Mouse (Mus musculus) kidney, adult 2 months (tissue): ENCODE data around the gene Pbld1. TPM values are rescaled to one million over a fixed set of nuclear protein-coding genes. Genes with fewer than 3 reads are reported as not detected.

Source experiments
- DNase-seq: peaks from one replicate; pipeline ENCODE4 v3.0.0; 2021
- H3K27ac ChIP-seq: fragments of 200-500 bp; 2 replicates; pipeline ENCODE4 v1.5.1; 2012; ENCODE audit warnings: low read depth, low read length, control low read depth, inconsistent platforms; ENCODE audit not compliant: insufficient read depth
- H3K27me3 ChIP-seq: fragments of 200-500 bp; replicated peaks from 2 replicates; pipeline ENCODE4 v1.6.1; 2012; ENCODE audit warnings: mild to moderate bottlenecking, moderate library complexity, low read length, inconsistent platforms; ENCODE audit not compliant: control insufficient read depth, insufficient read depth
- H3K36me3 ChIP-seq: fragments of 200-500 bp; 2 replicates; pipeline ENCODE4 v1.6.1; 2012; ENCODE audit warnings: mild to moderate bottlenecking, moderate library complexity, low read length, inconsistent platforms; ENCODE audit not compliant: control insufficient read depth, insufficient read depth
- H3K4me1 ChIP-seq: fragments of 200-500 bp; 2 replicates; pipeline ENCODE4 v1.6.1; 2011; ENCODE audit warnings: low read length; ENCODE audit not compliant: control insufficient read depth, insufficient read depth
- H3K4me3 ChIP-seq: fragments of 200-500 bp; 2 replicates; pipeline ENCODE4 v1.5.1; 2011; ENCODE audit warnings: mild to moderate bottlenecking, low read depth, low read length, control low read depth; ENCODE audit not compliant: insufficient read depth
- CTCF ChIP-seq: fragments of 200-500 bp; conservative IDR thresholded peaks from 2 replicates; pipeline ENCODE4 v1.5.1; 2011; ENCODE audit warnings: low read depth, mild to moderate bottlenecking, control low read depth, low read length, moderate library complexity, mixed read lengths; ENCODE audit not compliant: insufficient read depth, insufficient read length
- POLR2A ChIP-seq: fragments of 200-500 bp; IDR thresholded peaks from one replicate; pipeline ENCODE4 v1.6.1; 2011; ENCODE audit warnings: low read depth, low read length, control low read depth
- WGBS: fragments of 180-500 bp; shearing (Covaris S2); methylation state at CpG from one replicate; pipeline ENCODE4 v1.1.7; 2018; 5-methylcytosine and 5-hydroxymethylcytosine counted together
- polyA plus RNA-seq: library from polyadenylated mRNA; depleted of rRNA; stranded (reverse); fragments of >200 nt; gene quantifications from 2 replicates; pipeline ENCODE4 v1.2.3, GENCODE M21; 2012; rRNA removed

Gene Pbld1
- polyA plus RNA-seq, 1 experiment: 168 TPM

- H3K27ac ChIP-seq: no peak overlapping the region
- TF ChIP-seq CTCF (no peak), POLR2A (no peak)
- H3K4me1 ChIP-seq: no peaks in the 10 kb centered on the region
- WGBS: 33% methylated on average over 8 of the region's 8 CpGs
- no peaks in the 10 kb centered on the region for H3K27me3 ChIP-seq
- H3K36me3 ChIP-seq: no peaks in the 10 kb centered on the region
- H3K4me3 ChIP-seq: no peak overlapping the region
- peak; percentile 85 for DNase-seq
These were observed 62.6 kb downstream of the Pbld1 start for GRCm38 (mm10) chr10:63122516-63122915.

GRCm38 (mm10) chr10:63123141-63123540 lies 63.2 kb downstream of the Pbld1 start:
- no peaks in the 10 kb centered on the region for H3K27me3 ChIP-seq
- no peaks in the 10 kb centered on the region for H3K36me3 ChIP-seq
- no peaks in the 10 kb centered on the region for H3K4me1 ChIP-seq
- no peak overlapping the region for H3K4me3 ChIP-seq
- 74% methylated on average over 8 of the region's 8 CpGs for WGBS
- H3K27ac ChIP-seq: no peak overlapping the region
- no peak for DNase-seq
- TF ChIP-seq CTCF (no peak), POLR2A (no peak)

DNA sequence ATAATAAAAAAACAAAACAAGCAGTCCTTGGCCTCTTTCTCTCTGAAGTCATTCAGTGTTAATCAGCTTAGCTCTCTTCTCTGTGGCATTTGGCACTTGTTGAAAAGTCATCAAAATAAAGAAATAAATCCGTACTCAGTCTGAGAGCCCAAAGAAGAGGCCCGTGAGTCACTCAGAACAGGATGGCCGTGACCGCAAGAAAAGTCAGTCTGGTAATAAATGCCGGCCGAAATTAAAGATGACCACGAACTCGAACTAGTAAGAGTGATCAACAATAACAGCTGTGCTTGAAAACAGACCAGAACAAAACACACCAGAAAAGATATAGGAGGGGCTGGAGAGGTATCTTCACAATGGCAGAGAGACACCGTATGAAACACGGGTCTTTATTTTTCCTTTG lies 64.1 kb downstream of the Pbld1 start:
- Histone ChIP-seq H3K27ac (no peak overlapping the region), H3K4me1 (no peaks in the 10 kb centered on the region), H3K36me3 (no peaks in the 10 kb centered on the region), H3K4me3 (no peak overlapping the region), H3K27me3 (no peaks in the 10 kb centered on the region)
- TF ChIP-seq CTCF (no peak), POLR2A (no peak)
- no peak for DNase-seq
- WGBS: 88% methylated on average over 10 of the region's 10 CpGs

DNA sequence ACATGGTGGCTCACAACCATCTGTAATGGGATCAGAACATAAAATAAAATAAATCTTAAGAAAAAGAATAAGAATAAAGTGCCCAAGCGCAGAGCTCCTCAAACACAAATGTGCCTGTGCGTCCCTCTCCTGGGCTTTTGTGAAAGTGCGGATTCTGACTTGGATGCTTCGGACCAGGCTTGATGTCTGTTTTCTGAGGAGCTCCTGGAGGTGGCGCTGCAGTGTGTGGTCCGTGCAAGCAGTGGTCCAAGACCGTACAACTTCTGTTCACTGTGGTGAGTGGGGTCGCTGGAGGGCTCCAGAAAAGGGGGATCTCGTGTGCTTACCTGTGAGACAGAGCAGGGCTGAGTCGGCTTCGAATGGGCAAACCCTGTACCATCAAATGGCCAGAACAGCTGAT lies 65.4 kb downstream of the Pbld1 start:
- DNase-seq: peak; percentile 13
- H3K27ac ChIP-seq: no peak overlapping the region
- no peak overlapping the region for H3K4me3 ChIP-seq
- H3K27me3 ChIP-seq: no peaks in the 10 kb centered on the region
- WGBS: 46% methylated on average over 11 of the region's 11 CpGs
- 0 out of 2 replicates have a peak, but pooled peaks have one; percentile 36 for TF ChIP-seq CTCF
- no peak for TF ChIP-seq POLR2A
- no peaks in the 10 kb centered on the region for H3K36me3 ChIP-seq
- H3K4me1 ChIP-seq: no peaks in the 10 kb centered on the region

DNA sequence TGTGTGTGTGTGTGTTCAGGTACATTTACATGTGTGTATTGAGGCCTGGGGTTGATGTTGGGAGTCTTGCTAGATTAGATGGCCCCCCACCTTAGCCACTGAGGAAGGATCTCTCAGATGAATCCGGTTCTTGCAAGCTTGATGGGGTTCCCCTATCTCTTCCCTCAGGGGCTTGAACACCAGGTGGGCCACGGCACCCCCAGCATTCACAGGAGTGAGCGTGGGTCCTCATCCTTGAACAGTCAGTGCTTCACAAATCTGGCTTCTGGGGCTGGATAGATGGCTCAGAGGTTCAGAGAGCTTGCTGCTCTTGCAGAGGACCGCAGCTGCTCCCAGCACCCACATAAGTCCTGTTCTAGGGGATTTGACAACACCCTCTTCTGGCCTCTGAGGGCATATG lies 66.2 kb downstream of the Pbld1 start:
- Histone ChIP-seq H3K4me3 (no peak overlapping the region), H3K27me3 (no peaks in the 10 kb centered on the region), H3K4me1 (no peaks in the 10 kb centered on the region), H3K36me3 (no peaks in the 10 kb centered on the region), H3K27ac (no peak overlapping the region)
- WGBS: 89% methylated on average over 4 of the region's 4 CpGs
- no peak for DNase-seq
- TF ChIP-seq CTCF: no peak
- TF ChIP-seq POLR2A: no peak

DNA sequence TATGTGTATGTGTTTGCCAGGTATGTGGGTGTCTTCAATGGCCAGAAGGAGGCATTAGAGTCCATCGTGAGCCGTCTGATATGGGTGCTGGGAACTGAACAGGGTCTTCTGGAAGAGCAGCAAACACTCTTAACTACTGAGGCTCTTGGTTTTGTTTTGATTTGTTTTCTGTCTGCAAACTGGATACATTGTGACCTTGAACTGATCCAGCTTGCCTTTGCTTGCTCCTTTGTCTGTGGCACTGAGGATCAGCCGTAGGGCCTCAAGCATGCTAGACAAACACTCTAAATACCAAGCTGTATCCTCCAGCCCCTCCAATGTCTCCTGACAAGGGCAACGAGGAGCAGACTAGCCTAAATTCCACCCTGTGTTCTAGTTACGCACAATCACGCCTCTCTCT lies 67.2 kb downstream of the Pbld1 start:
- Histone ChIP-seq H3K4me3 (no peak overlapping the region), H3K36me3 (no peaks in the 10 kb centered on the region), H3K27me3 (no peaks in the 10 kb centered on the region), H3K4me1 (no peaks in the 10 kb centered on the region), H3K27ac (no peak overlapping the region)
- 94% methylated on average over 6 of the region's 6 CpGs for WGBS
- DNase-seq: no peak
- TF ChIP-seq CTCF (no peak), POLR2A (no peak)

Other genes with a start within 250 kb of the Pbld1 start
- gene Tet1, start 151.2 kb upstream of the Pbld1 start, polyA plus RNA-seq: 1.4 and 1.7 TPM in 2 replicates
- 105 and 143 TPM in 2 replicates for gene Slc25a16, start 139.5 kb upstream of the Pbld1 start, polyA plus RNA-seq
- 6.9 TPM in 2 replicates for gene Dna2, start 113.1 kb upstream of the Pbld1 start, polyA plus RNA-seq
- gene Rufy2, start 79.9 kb upstream of the Pbld1 start, polyA plus RNA-seq: 3.3 and 4.0 TPM in 2 replicates
- gene Hnrnph3, start 35.9 kb upstream of the Pbld1 start, polyA plus RNA-seq: 14.7 and 25.0 TPM in 2 replicates
- gene Pbld2, start 35.8 kb upstream of the Pbld1 start, polyA plus RNA-seq: 22.4 and 25.5 TPM in 2 replicates
- 0.19 and 0.28 TPM in 2 replicates for gene Atoh7, start 39.5 kb downstream of the Pbld1 start, polyA plus RNA-seq
- 0.74 TPM in 1 of 2 replicates, not detected in the other for gene Mypn, start 143.8 kb downstream of the Pbld1 start, polyA plus RNA-seq
- gene Herc4, start 183.6 kb downstream of the Pbld1 start, polyA plus RNA-seq: 16.2 and 17.7 TPM in 2 replicates